Mouse (Mus musculus) stomach, postnatal 0 days (tissue): ENCODE data around the gene Gm20683.

Experiments
- CTCF ChIP-seq: IDR thresholded peaks from 2 replicates; pipeline ENCODE4 v1.5.1; 2016; ENCODE audit warnings: antibody characterized with exemption, low read depth, mild to moderate bottlenecking, moderate library complexity
- EP300 ChIP-seq: optimal IDR thresholded peaks from 2 replicates; pipeline ENCODE3; 2016; ENCODE audit warnings: antibody characterized with exemption

DNA sequence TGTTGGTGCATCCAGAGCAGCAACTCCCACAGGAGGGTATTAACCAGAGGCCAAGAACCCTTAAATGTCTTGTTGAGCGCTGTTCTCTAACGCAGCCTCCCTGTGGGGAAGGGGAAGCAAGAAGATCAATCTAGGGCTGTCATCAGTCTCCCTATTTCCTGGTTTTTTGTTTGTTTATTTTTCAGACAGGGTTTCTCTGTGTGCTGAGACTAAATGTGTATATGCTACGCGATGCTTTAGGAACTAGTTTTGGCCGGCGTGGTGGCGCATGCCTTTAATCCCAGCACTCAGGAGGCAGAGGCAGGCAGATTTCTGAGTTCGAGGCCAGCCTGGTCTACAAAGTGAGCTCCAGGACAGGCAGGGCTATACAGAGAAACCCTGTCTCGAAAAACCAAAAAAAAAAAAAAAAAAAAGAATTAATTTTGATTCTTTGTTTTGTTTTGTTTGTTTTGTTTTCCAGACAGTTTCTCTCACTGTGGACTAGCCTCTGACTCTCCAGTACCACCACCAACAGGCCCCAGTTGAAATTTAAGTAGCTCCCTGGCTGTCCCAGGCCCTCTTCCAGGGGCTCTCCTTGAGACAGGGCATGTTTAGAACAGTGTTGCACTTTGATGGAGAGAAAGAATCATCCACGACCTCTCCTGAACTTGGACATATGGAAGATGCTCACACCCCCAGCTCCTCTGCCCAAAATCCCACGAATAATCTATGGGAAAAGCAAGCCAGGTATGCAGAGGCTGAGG, 32.0 kb upstream of the Gm20683 start:
- TF ChIP-seq CTCF (no peak), EP300 (no peak)
